Mouse (Mus musculus) cerebellum, adult 2 months (tissue): ENCODE results near the gene Crtc2. TPM values are rescaled to one million over a fixed set of nuclear protein-coding genes. Genes with fewer than 3 reads are reported as not detected.
"Not testable (repeated sequence)": the region's sequence is repeated elsewhere in the genome, so short reads cannot be mapped to it uniquely, and the experiment has no call there.

Source experiments
- DNase-seq, 2 experiments: peaks; one replicate each; pipeline ENCODE4 v3.0.0; 2021
- H3K27ac ChIP-seq: fragments of 200-500 bp; 2 replicates; pipeline ENCODE4 v1.5.1; 2012; ENCODE audit warnings: low read length, control low read depth, inconsistent platforms; ENCODE audit not compliant: insufficient read depth
- H3K27me3 ChIP-seq: fragments of 200-500 bp; 2 replicates; pipeline ENCODE4 v1.6.1; 2012; ENCODE audit warnings: inconsistent platforms, mild to moderate bottlenecking, low read length, moderate library complexity; ENCODE audit not compliant: control insufficient read depth, insufficient read depth
- H3K4me1 ChIP-seq: fragments of 200-500 bp; 2 replicates; pipeline ENCODE4 v1.6.1; 2011; ENCODE audit warnings: low read length; ENCODE audit not compliant: control insufficient read depth, insufficient read depth
- H3K4me3 ChIP-seq: fragments of 200-500 bp; replicated peaks from 2 replicates; pipeline ENCODE3; 2011; ENCODE audit warnings: mild to moderate bottlenecking, low read depth, low read length, control low read depth; ENCODE audit not compliant: insufficient read depth
- CTCF ChIP-seq: fragments of 200-500 bp; IDR thresholded peaks from 2 replicates; pipeline ENCODE4 v1.5.1; 2011; ENCODE audit warnings: low read depth, mild to moderate bottlenecking, control low read depth, low read length, moderate library complexity, borderline replicate concordance; ENCODE audit not compliant: insufficient read depth
- POLR2A ChIP-seq: fragments of 200-500 bp; IDR thresholded peaks from 2 replicates; pipeline ENCODE4 v1.6.1; 2011; ENCODE audit warnings: low read length, control low read depth, borderline replicate concordance; ENCODE audit not compliant: insufficient read depth
- WGBS: fragments of 180-500 bp; shearing (Covaris S2); methylation state at CpG from one replicate; pipeline ENCODE4 v1.1.7; 2018; 5-methylcytosine and 5-hydroxymethylcytosine counted together
- polyA plus RNA-seq: library from polyadenylated mRNA; depleted of rRNA; stranded (reverse); fragments of >200 nt; gene quantifications from 2 replicates; pipeline ENCODE4 v1.2.3, GENCODE M21; 2012

Crtc2 gene
- polyA plus RNA-seq, 1 experiment: 78.2 TPM

- Histone ChIP-seq H3K27me3 (no peaks in the 10 kb centered on the region), H3K4me1 (peaks cover 39% of the 10 kb centered on the region), H3K27ac (peak overlapping the region; percentile 72), H3K4me3 (no peak overlapping the region)
- DNase-seq: peak; percentile 87 to 94
- no peak for TF ChIP-seq CTCF
- WGBS: 9% methylated on average over 9 of the region's 9 CpGs
These were observed 23.8 kb downstream of the Crtc2 start for GRCm38 (mm10) chr3:90277793-90278192.

GRCm38 (mm10) chr3:90278211-90278610 lies 24.2 kb downstream of the Crtc2 start:
- peak overlapping the region; percentile 72 for H3K27ac ChIP-seq
- H3K27me3 ChIP-seq: no peaks in the 10 kb centered on the region
- H3K4me1 ChIP-seq: peaks cover 38% of the 10 kb centered on the region
- TF ChIP-seq POLR2A (no peak), CTCF (no peak)
- no peak overlapping the region for H3K4me3 ChIP-seq
- 41% methylated on average over 10 of the region's 10 CpGs for WGBS
- DNase-seq: no peak

GRCm38 (mm10) chr3:90279216-90279615 lies 25.3 kb downstream of the Crtc2 start:
- TF ChIP-seq POLR2A (no peak), CTCF (no peak)
- Histone ChIP-seq H3K4me1 (peaks cover 35% of the 10 kb centered on the region), H3K4me3 (no peak overlapping the region), H3K27ac (0 out of 2 replicates have a peak overlapping the region, but pooled peaks have one; percentile 25), H3K27me3 (no peaks in the 10 kb centered on the region)
- DNase-seq: no peak
- WGBS: 89% methylated on average over 9 of the region's 9 CpGs

GRCm38 (mm10) chr3:90279743-90280142 lies 25.8 kb downstream of the Crtc2 start:
- DNase-seq: no peak
- TF ChIP-seq POLR2A (no peak), CTCF (no peak)
- H3K27ac ChIP-seq: 0 out of 2 replicates have a peak overlapping the region, but pooled peaks have one; percentile 23
- H3K27me3 ChIP-seq: no peaks in the 10 kb centered on the region
- H3K4me1 ChIP-seq: peaks cover 34% of the 10 kb centered on the region
- H3K4me3 ChIP-seq: no peak overlapping the region
- 95% methylated on average over 7 of the region's 7 CpGs for WGBS

- Histone ChIP-seq H3K4me1 (peaks cover 29% of the 10 kb centered on the region), H3K27ac (peak overlapping the region; percentile 24; the same call in 1 of the 2 replicates), H3K4me3 (no peak overlapping the region), H3K27me3 (no peaks in the 10 kb centered on the region)
- no peak for DNase-seq
- TF ChIP-seq CTCF: no peak
- 90% methylated on average over 9 of the region's 9 CpGs for WGBS
These were observed 26.7 kb downstream of the Crtc2 start for GRCm38 (mm10) chr3:90280708-90281107.

- TF ChIP-seq POLR2A: no peak
- TF ChIP-seq CTCF: no peak
- Histone ChIP-seq H3K27me3 (no peaks in the 10 kb centered on the region), H3K4me1 (peaks cover under 1% of the 10 kb centered on the region; the same call in 1 of the 2 replicates), H3K4me3 (no peak overlapping the region), H3K27ac (no peak overlapping the region)
- DNase-seq: no peak
- WGBS: 95% methylated on average over 2 of the region's 2 CpGs
These were observed 30.2 kb downstream of the Crtc2 start for GRCm38 (mm10) chr3:90284150-90284549.

GRCm38 (mm10) chr3:90289403-90289802 lies 35.4 kb downstream of the Crtc2 start:
- not testable (repeated sequence) for DNase-seq, H3K4me1 ChIP-seq, H3K27ac ChIP-seq, H3K27me3 ChIP-seq, H3K4me3 ChIP-seq
- WGBS: 71% methylated on average over 3 of the region's 3 CpGs

- no peak for TF ChIP-seq CTCF
- TF ChIP-seq POLR2A: no peak
- WGBS: 88% methylated on average over 1 of the region's 1 CpGs
- no peaks in the 10 kb centered on the region for H3K27me3 ChIP-seq
- H3K4me3 ChIP-seq: no peak overlapping the region
- H3K4me1 ChIP-seq: no peaks in the 10 kb centered on the region
- H3K27ac ChIP-seq: no peak overlapping the region
- DNase-seq: no peak
These were observed 36.6 kb downstream of the Crtc2 start for GRCm38 (mm10) chr3:90290602-90291001.

GRCm38 (mm10) chr3:90291982-90292344 lies 38.0 kb downstream of the Crtc2 start:
- H3K27ac ChIP-seq: no peak overlapping the region
- peak overlapping the region; percentile 80 for H3K4me3 ChIP-seq
- no peak for DNase-seq
- TF ChIP-seq POLR2A (no peak), CTCF (no peak)
- 37% methylated on average over 2 of the region's 2 CpGs for WGBS
- no peaks in the 10 kb centered on the region; the same call in 1 of the 2 replicates for H3K4me1 ChIP-seq
- no peaks in the 10 kb centered on the region for H3K27me3 ChIP-seq
